Mouse (Mus musculus): ENCODE data around the gene Slc25a10.

Gene Slc25a10

DNA sequence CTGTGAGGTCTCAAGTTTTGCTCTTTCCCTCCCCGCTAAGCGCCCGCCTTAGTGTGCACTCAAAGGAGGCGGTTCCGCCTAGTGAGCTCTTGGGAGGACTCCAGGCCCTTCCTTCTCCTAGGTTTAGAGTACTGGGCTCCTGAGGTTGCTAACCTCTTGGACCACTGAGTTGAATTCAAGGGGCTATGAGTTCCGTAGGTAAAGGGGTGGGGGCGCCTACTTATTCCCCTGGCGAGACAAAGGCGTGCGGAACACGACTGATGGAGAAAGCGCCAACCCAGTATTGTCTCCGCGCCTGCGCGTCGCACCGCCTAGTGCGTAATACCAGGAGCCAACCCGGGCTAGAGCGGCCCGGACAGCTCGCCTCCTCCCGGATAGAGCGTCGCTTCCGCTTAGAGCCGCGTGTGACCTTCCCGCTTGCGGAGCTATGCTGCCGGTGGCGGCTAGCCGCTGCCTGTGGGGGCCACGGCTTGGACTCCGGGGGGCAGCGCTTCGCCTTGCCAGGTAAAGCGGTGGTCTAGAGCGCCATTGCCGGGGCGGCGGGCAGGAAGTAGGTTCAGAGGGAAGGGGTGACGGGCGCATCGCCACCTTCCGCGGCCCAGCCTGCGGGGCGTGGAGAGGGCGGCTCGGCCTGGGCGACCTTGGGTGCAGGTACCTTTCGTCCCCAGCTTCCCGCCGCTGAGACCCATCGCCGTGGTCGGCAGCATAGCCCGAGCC lies 7.2 kb upstream of the Slc25a10 start, which contains the start of gene Mrpl12:
TSS of gene Mrpl12 (plus strand) at position 349 of the 717 bp plus-strand sequence.
- DNase-seq (ENCODE audit: low read depth, low spot score) = peak; percentile 95

DNA sequence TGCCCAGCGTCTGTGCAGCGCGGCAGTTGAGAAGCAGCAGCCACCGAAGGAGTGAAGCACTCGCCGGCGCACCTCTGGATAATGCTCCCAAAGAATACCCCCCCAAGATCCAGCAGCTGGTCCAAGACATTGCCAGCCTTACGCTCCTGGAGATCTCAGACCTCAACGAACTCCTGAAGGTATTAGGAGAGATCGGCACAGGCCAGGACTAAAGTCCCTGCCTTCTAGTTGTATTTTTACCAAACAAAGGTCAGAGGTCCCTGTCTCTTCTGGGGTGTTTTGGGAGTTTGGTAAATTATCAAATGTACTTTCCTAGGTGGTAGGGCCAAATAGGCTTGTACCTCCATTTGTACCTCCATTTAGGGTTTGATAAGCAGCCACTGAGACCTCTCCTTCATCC lies 6.4 kb upstream of the Slc25a10 start:
- DNase-seq (ENCODE audit: low read depth, low spot score) = no peak

DNA sequence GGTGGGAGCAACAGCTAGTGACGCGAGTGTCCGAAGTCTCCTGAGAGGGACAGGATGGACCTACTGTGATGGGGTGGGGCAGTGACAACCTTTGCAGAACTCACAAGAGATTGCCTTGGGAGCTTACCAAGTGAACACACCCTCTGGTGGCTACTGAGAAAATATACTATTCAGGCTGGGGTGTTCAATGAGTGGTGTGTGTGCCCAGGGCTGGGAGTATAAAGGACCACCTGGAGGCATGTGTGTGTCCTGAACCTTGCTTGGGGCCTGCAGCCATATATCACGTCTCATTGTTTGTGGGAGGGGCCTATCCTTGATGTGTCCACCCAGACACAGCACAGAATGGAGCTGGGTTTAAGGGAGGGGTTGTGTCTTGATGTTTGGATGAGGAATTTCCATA lies 3.1 kb upstream of the Slc25a10 start:
- DNase-seq (ENCODE audit: low read depth, low spot score) = peak; percentile 51

DNA sequence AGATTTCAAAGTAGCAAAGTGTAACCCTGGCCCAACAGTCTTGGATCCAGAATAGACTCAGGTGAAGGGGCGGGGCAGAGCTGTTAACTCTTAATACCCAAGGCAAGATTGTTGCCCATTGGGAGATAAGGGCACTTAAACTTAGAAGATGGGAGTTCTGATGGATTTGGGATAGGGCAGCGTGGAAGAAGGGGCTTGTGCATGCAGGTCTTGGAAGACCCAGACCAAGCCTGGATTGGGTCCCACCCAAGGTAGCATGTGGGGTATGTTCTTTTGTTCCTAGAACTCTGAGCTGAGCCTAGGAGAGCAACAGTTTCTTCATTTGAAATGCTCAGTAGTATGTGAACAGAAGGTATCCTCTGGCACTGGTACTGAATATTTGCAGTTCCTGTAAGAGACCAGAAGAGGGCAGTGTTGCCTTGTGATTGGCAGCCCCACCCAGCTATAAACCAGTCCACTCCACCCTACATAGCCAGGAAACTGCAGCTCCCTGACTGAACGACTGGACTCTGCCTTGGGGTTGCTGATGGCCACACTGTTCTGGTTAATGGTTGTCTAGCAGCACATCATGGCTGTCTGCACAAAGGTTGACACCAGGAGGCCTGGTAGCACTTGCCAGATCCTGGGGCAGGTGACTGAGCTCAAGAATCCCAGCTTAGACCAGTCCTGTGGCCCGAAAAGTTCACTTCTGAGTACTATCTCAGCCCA lies 2.4 kb upstream of the Slc25a10 start:
- DNase-seq (ENCODE audit: low read depth, low spot score) = peak; percentile 94

DNA sequence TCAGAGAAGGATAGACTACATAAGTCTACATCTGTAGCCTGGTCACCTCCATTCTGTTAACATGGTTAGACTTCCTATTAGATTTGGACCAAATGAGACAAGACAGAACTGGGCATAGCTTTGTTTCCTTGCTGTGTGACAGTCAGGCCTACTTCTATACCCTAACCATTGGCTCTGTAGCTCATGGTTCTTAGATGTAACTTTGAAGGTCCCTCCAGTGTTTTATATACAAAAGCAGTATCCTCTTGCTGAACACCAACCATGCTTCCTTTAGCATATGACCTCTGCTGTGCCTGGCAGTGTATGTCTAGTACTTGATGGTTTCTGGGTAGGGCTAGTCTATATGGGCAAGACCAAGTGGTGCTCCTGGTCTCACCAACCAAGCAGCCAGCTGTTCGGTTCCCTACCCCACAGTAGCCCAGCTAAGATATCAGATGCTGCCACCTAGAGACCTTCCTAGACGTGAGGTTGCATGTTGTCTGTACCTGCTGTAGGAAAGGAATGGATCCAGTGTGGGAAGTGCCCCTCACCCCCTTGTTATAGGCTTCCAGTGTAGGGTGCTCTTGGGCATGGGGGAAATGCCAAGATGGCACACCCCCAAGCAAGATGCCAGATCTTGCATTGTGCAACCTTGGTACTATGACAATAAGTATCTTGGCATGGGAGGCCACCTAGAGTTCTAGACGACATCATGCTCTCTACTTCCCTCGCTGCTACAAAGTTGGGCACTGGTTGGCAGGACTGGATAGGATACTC lies 1.2 kb upstream of the Slc25a10 start:
- DNase-seq (ENCODE audit: low read depth, low spot score) = no peak

GRCm38 (mm10) chr11:120492024-120492877 lies 611 bp downstream of the Slc25a10 start:
- DNase-seq (ENCODE audit: low read depth, low spot score) = peak; percentile 74

GRCm38 (mm10) chr11:120492878-120493203 lies 1.2 kb downstream of the Slc25a10 start:
- DNase-seq (ENCODE audit: low read depth, low spot score) = no peak

DNA sequence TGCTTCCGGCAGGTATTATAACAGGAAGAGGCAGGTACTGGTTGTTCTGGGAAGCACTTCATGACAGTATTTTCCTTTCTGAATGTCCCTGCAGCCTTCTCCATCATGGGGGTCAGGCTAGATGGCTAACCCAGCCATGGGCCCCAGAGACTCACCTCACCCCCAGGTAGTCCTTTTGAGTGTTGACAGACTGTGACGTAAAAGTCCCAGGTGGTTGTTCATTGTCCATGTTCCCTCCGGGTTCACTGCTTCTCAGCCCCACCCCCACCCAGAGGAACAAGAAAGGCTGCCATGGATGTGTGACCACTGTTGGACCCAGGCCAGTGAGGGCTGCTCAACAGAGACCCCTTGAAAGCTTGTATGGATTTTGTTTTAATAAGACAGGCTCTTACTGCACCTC lies 1.7 kb downstream of the Slc25a10 start:
- DNase-seq (ENCODE audit: low read depth, low spot score) = no peak

DNA sequence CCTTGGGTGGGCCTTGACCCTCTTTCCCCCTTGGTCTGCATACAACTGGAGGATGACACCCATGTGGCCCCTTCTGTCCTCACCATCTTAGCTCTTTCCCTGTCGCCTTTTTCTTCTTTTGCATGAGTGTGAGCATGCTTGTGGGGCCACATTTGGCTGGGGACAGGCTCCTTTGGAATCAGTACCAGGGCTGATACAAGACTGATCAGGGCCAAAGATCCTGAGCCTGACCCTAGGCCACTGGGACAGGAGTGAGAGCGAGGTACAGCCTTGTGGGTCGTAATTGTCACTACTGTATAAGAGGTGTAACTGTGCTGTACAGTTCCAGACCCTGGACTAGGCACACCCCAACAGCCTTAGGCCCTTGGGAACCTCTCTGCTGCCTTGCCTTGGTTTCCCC lies 2.3 kb downstream of the Slc25a10 start:
- DNase-seq (ENCODE audit: low read depth, low spot score) = no peak

DNA sequence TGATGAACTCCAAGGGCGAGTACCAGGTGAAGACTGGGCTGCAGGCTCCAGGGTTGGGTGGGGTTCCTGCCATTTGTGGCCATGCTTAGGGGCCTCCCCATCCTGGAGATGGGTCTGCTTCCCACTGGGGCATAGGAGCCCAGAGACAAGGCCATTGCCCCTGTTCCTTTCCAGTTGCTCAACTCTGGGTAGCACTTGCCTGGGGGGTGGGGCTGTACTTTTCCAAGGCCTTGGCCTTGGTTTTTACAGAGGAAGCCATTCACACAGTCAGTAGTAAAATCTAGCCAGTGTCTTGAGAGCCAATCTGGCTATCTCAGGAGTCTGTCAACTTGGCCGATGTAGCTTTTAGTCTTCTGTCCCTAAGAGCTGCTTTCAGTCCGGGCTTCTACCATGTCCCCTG lies 5.8 kb downstream of the Slc25a10 start:
- no peak for DNase-seq (ENCODE audit: low read depth, low spot score)

DNA sequence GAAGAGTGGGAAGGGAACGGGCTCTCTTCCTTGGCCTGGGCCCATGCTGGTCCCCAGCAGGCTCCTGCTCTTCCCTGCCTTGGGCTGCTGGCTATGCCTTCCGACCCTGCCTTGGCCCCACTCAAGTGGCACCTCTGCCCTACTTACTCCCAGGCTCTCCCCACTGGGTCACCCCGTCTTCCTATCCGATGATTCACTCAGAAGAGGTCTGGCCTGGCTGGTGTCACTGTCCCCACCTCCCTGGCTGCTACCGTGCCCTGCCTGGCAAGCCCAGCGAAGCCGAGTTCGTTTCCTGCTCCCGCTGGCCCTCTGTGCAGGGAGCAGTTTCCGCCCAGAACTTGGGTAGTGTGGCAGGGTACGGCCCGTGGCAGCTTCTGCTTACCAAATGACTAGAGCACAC lies 6.6 kb downstream of the Slc25a10 start:
- no peak for DNase-seq (ENCODE audit: low read depth, low spot score)

DNA sequence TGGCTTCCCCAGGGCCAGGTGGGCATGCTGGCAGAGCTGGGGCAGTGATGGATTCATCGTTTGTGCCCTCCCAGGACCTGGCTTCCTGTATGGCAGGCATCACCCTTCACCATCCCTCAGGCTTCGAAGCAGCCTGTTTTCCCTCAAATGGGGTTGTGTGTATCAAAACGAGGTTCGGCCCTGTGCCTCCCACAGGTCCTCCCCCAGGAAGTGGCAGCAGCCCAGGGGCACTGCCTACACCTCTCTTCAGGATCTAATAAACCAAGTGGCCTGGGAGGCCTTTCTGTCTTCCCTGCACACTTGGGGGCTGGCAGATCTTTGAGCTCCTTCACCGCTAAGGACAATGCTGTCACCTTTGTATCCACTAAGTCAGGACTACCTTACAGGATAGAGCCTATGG lies 7.3 kb downstream of the Slc25a10 start:
- DNase-seq (ENCODE audit: low read depth, low spot score) = no peak

- no peak for DNase-seq (ENCODE audit: low read depth, low spot score)
Observed at GRCm38 (mm10) chr11:120499894-120500293, 8.3 kb downstream of the Slc25a10 start.

DNA sequence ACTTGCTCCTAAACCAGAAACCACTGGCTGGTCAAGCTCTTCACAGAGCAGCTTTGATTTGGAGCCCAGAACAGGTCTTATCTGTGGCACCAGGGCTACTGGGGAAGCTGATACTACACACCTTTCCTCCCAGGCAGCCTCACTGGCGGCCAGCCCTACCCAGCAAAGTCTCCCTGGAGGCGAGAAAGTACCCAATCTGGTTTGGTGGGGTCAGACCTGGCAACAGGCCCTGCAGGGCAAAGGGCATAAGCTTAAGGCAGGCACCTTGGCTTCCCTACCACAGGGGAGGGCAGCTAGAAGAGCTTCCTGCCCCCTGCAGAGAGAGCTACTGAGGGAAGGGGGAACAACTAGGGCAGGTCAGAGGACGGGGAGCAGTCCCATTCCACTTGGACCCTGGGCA lies 8.7 kb downstream of the Slc25a10 start:
- no peak for DNase-seq (ENCODE audit: low read depth, low spot score)

- no peak for DNase-seq (ENCODE audit: low read depth, low spot score)
Observed at GRCm38 (mm10) chr11:120501018-120501417, 9.4 kb downstream of the Slc25a10 start.

GRCm38 (mm10) chr11:120501701-120502100 lies 10.1 kb downstream of the Slc25a10 start:
- no peak for DNase-seq (ENCODE audit: low read depth, low spot score)

GRCm38 (mm10) chr11:120505661-120506060 lies 14.0 kb downstream of the Slc25a10 start:
- DNase-seq (ENCODE audit: low read depth, low spot score) = no peak

- no peak for DNase-seq (ENCODE audit: low read depth, low spot score)
Observed at GRCm38 (mm10) chr11:120506899-120507298, 15.3 kb downstream of the Slc25a10 start.

GRCm38 (mm10) chr11:120507611-120508289 lies 16.1 kb downstream of the Slc25a10 start:
- peak; percentile 46 for DNase-seq (ENCODE audit: low read depth, low spot score)

DNA sequence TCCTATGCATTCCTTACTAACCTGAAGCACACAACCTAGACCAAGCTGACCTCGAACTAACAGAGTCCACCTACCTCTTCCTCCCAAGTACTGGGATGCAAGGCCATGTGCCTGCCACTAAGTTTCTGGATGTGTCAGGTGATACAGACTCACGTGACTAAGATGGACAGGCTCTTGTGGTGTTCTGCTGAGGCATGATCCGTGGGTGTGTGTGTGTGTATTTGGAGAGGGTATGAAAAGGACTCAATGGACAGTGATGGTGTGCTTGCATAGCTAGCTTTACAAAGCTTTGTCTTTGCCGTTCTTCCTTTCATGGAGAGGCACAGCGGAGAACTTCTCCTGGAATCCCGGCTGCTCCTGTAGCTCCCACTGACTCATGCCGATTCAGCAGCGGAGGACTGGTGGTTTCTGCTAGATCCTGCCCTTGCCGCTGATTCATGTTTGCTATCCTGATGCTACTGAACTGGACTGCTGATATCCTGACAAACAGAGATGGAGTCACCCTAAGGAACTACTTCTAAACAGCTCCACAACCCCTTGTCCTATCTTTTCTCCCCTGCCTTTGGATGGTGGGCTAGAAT lies 16.7 kb downstream of the Slc25a10 start:
- peak; percentile 88 for DNase-seq (ENCODE audit: low read depth, low spot score)

DNA sequence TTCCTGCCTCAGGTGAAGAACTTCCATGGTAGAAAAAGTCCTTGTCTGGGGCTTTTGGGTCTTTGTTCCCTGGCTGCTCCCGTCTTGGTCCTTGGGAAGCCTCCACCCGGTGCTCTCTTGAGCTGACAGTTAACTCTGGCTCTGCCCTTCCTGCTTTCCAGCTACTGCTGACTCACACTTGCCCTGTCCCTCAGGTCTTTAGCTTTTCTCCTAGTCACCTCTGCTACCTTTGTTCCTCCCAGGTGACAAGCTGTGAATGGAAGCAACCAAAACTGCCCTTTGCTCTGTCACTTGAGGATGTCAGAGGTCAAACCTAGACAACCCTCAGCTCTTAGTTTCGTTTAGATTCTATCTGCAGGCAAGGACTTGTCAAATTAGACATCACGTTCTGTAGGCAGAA lies 18.3 kb downstream of the Slc25a10 start:
- no peak for DNase-seq (ENCODE audit: low read depth, low spot score)
